Mouse (Mus musculus) small intestine, adult 10 weeks (tissue): Measurements from ENCODE around the gene Srcin1. TPM values are rescaled to one million over a fixed set of nuclear protein-coding genes. Genes with fewer than 3 reads are reported as not detected.

ENCODE experiments used
- polyA plus RNA-seq: library from polyadenylated mRNA; stranded (reverse); fragments of 350-450 nt; fragmentation: Illumina TruSeq; extraction: RNeasy Lipid Tissue Mini Kit (QIAGEN cat#74804); gene quantifications from one replicate; pipeline ENCODE4 v1.2.3, GENCODE M21; 2014; ENCODE audit warnings: low replicate concordance

Gene Srcin1
- polyA plus RNA-seq: not detected

GRCm38 (mm10) chr11:97576136-97576906 lies at the start of gene Srcin1:
Gene Srcin1 (minus strand): TSS chr11:97576186.

GRCm38 (mm10) chr11:97499865-97500719 lies 75.9 kb downstream of the Srcin1 start, which contains the start of gene 4933428G20Rik:
Gene 4933428G20Rik (minus strand): TSS chr11:97500340.

Other genes starting within 250 kb of the Srcin1 start
- gene Gpr179, start 224.1 kb downstream of the Srcin1 start, polyA plus RNA-seq: not detected
- gene Socs7, start 213.6 kb downstream of the Srcin1 start, polyA plus RNA-seq: 4.2 TPM
- gene Arhgap23, start 160.7 kb downstream of the Srcin1 start, polyA plus RNA-seq: 1.4 TPM
- gene 4933428G20Rik, start 75.8 kb downstream of the Srcin1 start, polyA plus RNA-seq: not detected
- gene Epop, start 53.5 kb upstream of the Srcin1 start, polyA plus RNA-seq: not detected
- 3.7 TPM for gene Mllt6, start 87.2 kb upstream of the Srcin1 start, polyA plus RNA-seq
- gene Cisd3, start 109.6 kb upstream of the Srcin1 start, polyA plus RNA-seq: 16.7 TPM
- gene Pcgf2, start 124.3 kb upstream of the Srcin1 start, polyA plus RNA-seq: 1.9 TPM
- gene Psmb3, start 127.2 kb upstream of the Srcin1 start, polyA plus RNA-seq: 6.1 TPM
- gene Pip4k2b, start 168.5 kb upstream of the Srcin1 start, polyA plus RNA-seq: 2.8 TPM
- 11.0 TPM for gene Cwc25, start 190.4 kb upstream of the Srcin1 start, polyA plus RNA-seq
- gene 1700001P01Rik, start 199.7 kb upstream of the Srcin1 start, polyA plus RNA-seq: not detected
- 1,379 TPM for gene Rpl23, start 206.3 kb upstream of the Srcin1 start, polyA plus RNA-seq
- gene Lasp1, start 222.8 kb upstream of the Srcin1 start, polyA plus RNA-seq: 88.5 TPM